Mouse (Mus musculus): ENCODE measurements around the gene Gm17654.
"Not testable (repeated sequence)": the region's sequence is repeated elsewhere in the genome, so short reads cannot be mapped to it uniquely, and the experiment has no call there.

Gene Gm17654

GRCm38 (mm10) chr14:43579046-43579445, at the start of gene Gm17654:
Gene Gm17654, minus strand, starts transcription at chr14:43579146.
- DNase-seq, result not testable (repeated sequence)

- not testable (repeated sequence) for DNase-seq
Measured at GRCm38 (mm10) chr14:43607913-43608312, 29.0 kb upstream of the Gm17654 start, which contains the start of gene Gm10375. Gene Gm10375, minus strand, starts transcription at chr14:43608013.

- DNase-seq, result not testable (repeated sequence)
Measured at GRCm38 (mm10) chr14:43577969-43578368, 977 bp downstream of the Gm17654 start.

- not testable (repeated sequence) for DNase-seq
Measured at GRCm38 (mm10) chr14:43552271-43552670, 26.7 kb downstream of the Gm17654 start.

GRCm38 (mm10) chr14:43546281-43546680, 32.7 kb downstream of the Gm17654 start:
- not testable (repeated sequence) for DNase-seq

- not testable (repeated sequence) for DNase-seq
Measured at GRCm38 (mm10) chr14:43543276-43543675, 35.7 kb downstream of the Gm17654 start, which contains the start of gene Gm5799. Gene Gm5799, plus strand, starts transcription at chr14:43543576.

GRCm38 (mm10) chr14:43538144-43538543, 40.8 kb downstream of the Gm17654 start:
- DNase-seq, result not testable (repeated sequence)

- not testable (repeated sequence) for DNase-seq
Measured at GRCm38 (mm10) chr14:43532387-43532786, 46.6 kb downstream of the Gm17654 start.

- not testable (repeated sequence) for DNase-seq
Measured at GRCm38 (mm10) chr14:43532011-43532383, 46.9 kb downstream of the Gm17654 start.

- not testable (repeated sequence) for DNase-seq
Measured at GRCm38 (mm10) chr14:43531052-43532010, 47.6 kb downstream of the Gm17654 start.

Measured in cerebellum, adult 11 months (tissue).